Mouse (Mus musculus): ENCODE measurements at regions not wholly inside any gene's neighbourhood (a gene's known extent, or its start where the extent isn't known, plus 50 kb on each side); places are given as distances from the start of the nearest gene placed in this dataset.

- WGBS: 2% methylated on average over 18 of the region's 18 CpGs
- ATAC-seq (ENCODE audit: insufficient read depth, low read depth) (no peak), DNase-seq (ENCODE audit: low spot score) (no peak)
- H3K4me2 ChIP-seq (ENCODE audit: low read depth, low read length): peak overlapping the region; percentile 58
- no peak overlapping the region for H3K9ac ChIP-seq (replicated peaks; ENCODE audit: low read depth, low read length)
- TF ChIP-seq CTCF (IDR thresholded peaks at IDR 0.05; ENCODE audit: low read depth) (no peak), EP300 (IDR thresholded peaks at IDR 0.05; ENCODE audit: low read depth) (no peak)
- peak overlapping the region; percentile 31 for H3K4me3 ChIP-seq (ENCODE audit: low read depth, low read length)
- peaks cover 4% of the 10 kb centered on the region for H3K4me1 ChIP-seq (ENCODE audit: control insufficient read depth, insufficient read depth)
- H3K27ac ChIP-seq (ENCODE audit: low read depth): no peak overlapping the region
- H3K27me3 ChIP-seq (ENCODE audit: control insufficient read depth, insufficient read depth, low read length): peaks cover 44% of the 10 kb centered on the region
- H3K9me3 ChIP-seq (replicated peaks; ENCODE audit: control insufficient read depth, low read length): 0 out of 2 replicates have a peak, but pooled peaks cover 4% of the 10 kb centered on the region
- no peaks in the 10 kb centered on the region for H3K36me3 ChIP-seq (replicated peaks; ENCODE audit: control insufficient read depth, insufficient read depth, low read length)
Measured at GRCm38 (mm10) chr5:118326837-118327541, 82.0 kb downstream of the 2410131K14Rik start.

DNA sequence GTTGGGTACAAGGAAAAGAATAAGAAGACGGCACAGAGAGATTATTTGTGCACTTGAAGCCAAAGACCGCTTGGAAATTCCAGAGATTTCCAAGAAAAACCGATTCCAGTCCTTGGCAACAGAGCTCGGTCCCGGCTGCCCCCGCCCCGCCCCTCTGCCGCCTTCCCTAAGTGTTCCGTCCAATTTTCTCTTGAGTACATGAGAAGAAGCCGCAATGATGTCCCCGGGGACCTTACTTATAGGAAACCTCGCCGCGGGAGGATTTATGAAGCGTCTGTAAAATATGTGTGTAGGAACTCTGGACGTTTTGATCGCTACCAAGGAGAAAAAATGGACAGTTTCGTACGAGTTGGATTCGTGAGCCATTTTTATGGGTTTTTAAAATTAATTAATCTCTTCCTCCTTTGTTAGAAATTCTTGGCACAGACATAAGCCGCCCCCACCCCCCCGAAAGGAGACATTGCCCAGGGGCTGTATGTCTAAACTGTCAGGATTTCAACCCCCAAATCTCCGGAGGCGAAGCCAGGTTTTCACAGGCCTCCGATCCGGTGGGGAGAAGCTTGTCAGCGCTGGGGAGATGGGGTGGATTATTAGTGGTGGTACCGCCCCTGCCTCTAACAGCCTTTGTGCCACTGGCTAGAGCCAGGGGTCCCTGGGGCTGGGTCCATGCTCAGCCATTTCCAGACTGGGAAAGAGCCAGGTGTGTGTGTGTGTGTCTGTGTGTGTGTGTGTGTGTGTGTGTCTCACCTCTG lies 83.1 kb downstream of the 2410131K14Rik start:
- no peak for TF ChIP-seq CTCF (IDR thresholded peaks at IDR 0.05; ENCODE audit: low read depth)
- TF ChIP-seq EP300 (IDR thresholded peaks at IDR 0.05; ENCODE audit: low read depth): no peak
- 10% methylated on average over 28 of the region's 28 CpGs for WGBS
- Histone ChIP-seq H3K9me3 (replicated peaks; ENCODE audit: control insufficient read depth, low read length) (0 out of 2 replicates have a peak, but pooled peaks cover 4% of the 10 kb centered on the region), H3K27me3 (ENCODE audit: control insufficient read depth, insufficient read depth, low read length) (peaks cover 44% of the 10 kb centered on the region), H3K4me2 (ENCODE audit: low read depth, low read length) (peak overlapping the region; percentile 58), H3K36me3 (replicated peaks; ENCODE audit: control insufficient read depth, insufficient read depth, low read length) (no peaks in the 10 kb centered on the region), H3K27ac (ENCODE audit: low read depth) (no peak overlapping the region), H3K9ac (replicated peaks; ENCODE audit: low read depth, low read length) (0 out of 2 replicates have a peak overlapping the region, but pooled peaks have one; percentile 3), H3K4me3 (ENCODE audit: low read depth, low read length) (peak overlapping the region; percentile 31), H3K4me1 (ENCODE audit: control insufficient read depth, insufficient read depth) (peaks cover 8% of the 10 kb centered on the region)
- ATAC-seq (ENCODE audit: insufficient read depth, low read depth): no peak
- no peak for DNase-seq (ENCODE audit: low spot score)

- peaks cover 8% of the 10 kb centered on the region for H3K4me1 ChIP-seq (ENCODE audit: control insufficient read depth, insufficient read depth)
Measured at GRCm38 (mm10) chr5:118329143-118329542, 84.1 kb downstream of the 2410131K14Rik start.

DNA sequence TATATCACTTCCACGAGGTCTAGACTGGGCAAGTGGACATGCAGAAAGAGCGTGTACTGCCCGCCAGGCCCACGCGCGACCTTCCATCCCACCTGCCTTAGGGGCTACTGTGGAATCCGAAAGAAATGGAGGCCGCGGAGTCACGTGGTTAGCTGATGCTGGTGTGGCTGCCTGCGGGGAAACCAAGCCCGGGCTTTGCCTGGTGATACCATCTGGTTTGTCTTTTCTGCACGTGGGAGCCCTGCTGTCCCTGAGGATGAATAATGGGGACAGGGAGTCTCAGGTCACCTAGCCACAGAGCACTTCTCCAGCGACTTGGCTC lies 86.2 kb downstream of the 2410131K14Rik start:
- H3K4me2 ChIP-seq (ENCODE audit: low read depth, low read length): peak overlapping the region; percentile 72
- H3K27me3 ChIP-seq (ENCODE audit: control insufficient read depth, insufficient read depth, low read length): peaks cover 40% of the 10 kb centered on the region
- H3K4me3 ChIP-seq (ENCODE audit: low read depth, low read length): peak overlapping the region; percentile 42; the same call in 1 of the 2 replicates
- WGBS: 24% methylated on average over 14 of the region's 14 CpGs
- TF ChIP-seq EP300 (IDR thresholded peaks at IDR 0.05; ENCODE audit: low read depth) (no peak), CTCF (IDR thresholded peaks at IDR 0.05; ENCODE audit: low read depth) (no peak)
- H3K9ac ChIP-seq (replicated peaks; ENCODE audit: low read depth, low read length): no peak overlapping the region
- no peaks in the 10 kb centered on the region for H3K36me3 ChIP-seq (replicated peaks; ENCODE audit: control insufficient read depth, insufficient read depth, low read length)
- DNase-seq (ENCODE audit: low spot score) (no peak), ATAC-seq (ENCODE audit: insufficient read depth, low read depth) (no peak)
- no peak overlapping the region for H3K27ac ChIP-seq (ENCODE audit: low read depth)
- peaks cover 8% of the 10 kb centered on the region for H3K4me1 ChIP-seq (ENCODE audit: control insufficient read depth, insufficient read depth)
- 0 out of 2 replicates have a peak, but pooled peaks cover 4% of the 10 kb centered on the region for H3K9me3 ChIP-seq (replicated peaks; ENCODE audit: control insufficient read depth, low read length)

More at GRCm38 (mm10) chr5:118329143-118329542, 84.1 kb downstream of the 2410131K14Rik start:
- Histone ChIP-seq H3K4me2 (ENCODE audit: low read depth, low read length) (no peak overlapping the region), H3K36me3 (replicated peaks; ENCODE audit: control insufficient read depth, insufficient read depth, low read length) (no peaks in the 10 kb centered on the region), H3K4me3 (ENCODE audit: low read depth, low read length) (no peak overlapping the region), H3K27me3 (ENCODE audit: control insufficient read depth, insufficient read depth, low read length) (peaks cover 44% of the 10 kb centered on the region), H3K27ac (ENCODE audit: low read depth) (no peak overlapping the region), H3K9me3 (replicated peaks; ENCODE audit: control insufficient read depth, low read length) (0 out of 2 replicates have a peak, but pooled peaks cover 4% of the 10 kb centered on the region), H3K9ac (replicated peaks; ENCODE audit: low read depth, low read length) (no peak overlapping the region)
- no peak for TF ChIP-seq CTCF (IDR thresholded peaks at IDR 0.05; ENCODE audit: low read depth)
- TF ChIP-seq EP300 (IDR thresholded peaks at IDR 0.05; ENCODE audit: low read depth): no peak
- no peak for ATAC-seq (ENCODE audit: insufficient read depth, low read depth)
- 79% methylated on average over 5 of the region's 5 CpGs for WGBS
- DNase-seq (ENCODE audit: low spot score): no peak

GRCm38 (mm10) chr5:118331608-118332394 lies 86.8 kb downstream of the 2410131K14Rik start:
- Histone ChIP-seq H3K27me3 (ENCODE audit: control insufficient read depth, insufficient read depth, low read length) (peaks cover 40% of the 10 kb centered on the region), H3K4me1 (ENCODE audit: control insufficient read depth, insufficient read depth) (peaks cover 8% of the 10 kb centered on the region), H3K4me3 (ENCODE audit: low read depth, low read length) (peak overlapping the region; percentile 42), H3K9ac (replicated peaks; ENCODE audit: low read depth, low read length) (peak overlapping the region; percentile 35), H3K36me3 (replicated peaks; ENCODE audit: control insufficient read depth, insufficient read depth, low read length) (no peaks in the 10 kb centered on the region), H3K4me2 (ENCODE audit: low read depth, low read length) (peak overlapping the region; percentile 72), H3K27ac (ENCODE audit: low read depth) (peak overlapping the region; percentile 58), H3K9me3 (replicated peaks; ENCODE audit: control insufficient read depth, low read length) (0 out of 2 replicates have a peak, but pooled peaks cover 4% of the 10 kb centered on the region)
- under 1% methylated on average over 32 of the region's 32 CpGs for WGBS
- peak; percentile 55; the same call in 1 of the 2 replicates for ATAC-seq (ENCODE audit: insufficient read depth, low read depth)
- DNase-seq (ENCODE audit: low spot score): peak; percentile 86
- TF ChIP-seq CTCF (IDR thresholded peaks at IDR 0.05; ENCODE audit: low read depth) (peak; percentile 85), EP300 (IDR thresholded peaks at IDR 0.05; ENCODE audit: low read depth) (no peak; the same call in 1 of the 2 replicates)
